Mouse (Mus musculus): ENCODE data around the gene Ank. TPM values are rescaled to one million over a fixed set of nuclear protein-coding genes. Genes with fewer than 3 reads are reported as not detected.

The Ank gene
- total RNA-seq, 2 experiments from 2014 or later, result 109 TPM

DNA sequence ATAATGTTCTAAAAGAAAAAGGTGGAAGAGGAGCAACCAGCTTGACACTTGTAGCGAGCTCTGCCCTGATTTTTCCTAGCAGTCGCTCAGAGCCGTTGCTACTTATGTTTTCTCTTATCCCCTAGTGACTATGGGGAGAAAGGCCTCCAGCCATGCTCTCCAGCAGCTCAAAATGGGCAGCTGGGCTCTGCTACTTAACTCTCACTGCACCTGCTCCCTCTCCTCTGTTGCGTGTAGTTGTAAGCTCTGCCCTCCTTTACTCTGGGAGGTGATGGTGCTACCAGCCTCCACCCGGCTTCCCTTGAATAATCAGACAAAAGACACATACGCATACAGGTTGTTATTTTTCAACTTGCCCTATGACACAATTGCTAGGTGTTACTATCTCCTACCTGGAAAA lies 101.9 kb downstream of the Ank start:
- DNase-seq, result no peak
- intact Hi-C loops (cut with DNase I), result no loop called here

DNA sequence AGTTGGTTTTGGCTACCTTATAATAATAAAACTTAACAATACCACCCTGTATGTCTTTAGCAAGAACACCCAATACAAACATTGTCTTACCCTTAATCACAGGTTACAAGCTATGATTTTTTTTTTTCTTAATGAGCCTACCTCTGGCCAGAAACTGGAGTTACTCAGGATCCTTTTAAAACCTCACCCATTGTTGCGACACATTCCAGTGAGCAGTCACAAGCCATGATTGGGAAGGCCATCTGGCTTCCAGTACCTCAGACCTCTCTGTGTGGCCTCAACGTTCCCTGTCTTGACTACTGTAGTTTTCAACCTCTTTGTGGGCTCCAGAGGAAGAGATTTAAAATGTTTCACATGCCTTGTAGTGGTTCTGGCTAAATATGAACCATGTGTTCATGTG lies 103.4 kb downstream of the Ank start:
- DNase-seq, result no peak
- intact Hi-C loops (cut with DNase I), result loop anchor here (10.0 kb wide), 1 partner anchor 85 kb away; no protein-coding TSS in a partner anchor

DNA sequence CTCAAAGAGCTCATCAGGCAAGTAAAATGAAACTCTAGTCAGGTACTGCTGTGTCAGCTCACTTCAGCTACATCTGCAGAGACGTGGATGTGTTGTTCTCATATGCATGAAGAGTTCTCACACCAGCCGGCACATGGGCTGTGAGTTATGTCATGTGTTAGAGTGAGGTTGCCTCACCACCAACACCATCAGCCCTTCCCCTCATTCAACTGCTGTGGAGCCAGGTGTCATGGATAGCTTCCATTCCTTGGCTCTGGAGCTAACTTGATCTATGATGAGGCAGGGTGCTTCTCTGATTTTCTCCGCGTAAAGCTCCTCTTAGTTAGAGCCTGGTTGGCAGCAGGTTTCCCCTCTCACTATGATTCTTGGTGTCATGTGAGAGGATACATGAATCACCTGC lies 103.9 kb downstream of the Ank start:
- no peak for DNase-seq
- intact Hi-C loops (cut with DNase I), result loop anchor here (10.0 kb wide), 1 partner anchor 86 kb away; no protein-coding TSS in a partner anchor

DNA sequence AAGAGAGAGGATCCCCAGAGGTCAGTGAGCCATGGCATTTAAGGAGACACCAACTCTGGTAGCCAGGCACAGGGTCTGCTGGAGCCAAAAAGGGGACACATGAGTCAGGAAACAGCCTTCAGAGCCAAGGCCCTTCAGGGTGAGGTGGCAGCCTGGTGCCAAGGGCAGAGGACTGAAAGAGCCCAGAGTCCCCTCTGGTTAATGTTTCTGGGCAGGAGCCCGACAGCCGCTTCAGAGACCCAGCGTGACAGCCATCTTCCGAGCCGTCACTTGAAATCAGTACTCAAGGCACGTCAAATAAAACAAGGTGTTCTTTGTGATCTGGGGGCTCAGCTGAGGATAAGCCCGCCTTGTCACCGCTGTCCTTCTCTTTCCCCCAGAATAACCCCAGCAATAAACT lies 104.7 kb downstream of the Ank start:
- peak; percentile 29 for DNase-seq

DNA sequence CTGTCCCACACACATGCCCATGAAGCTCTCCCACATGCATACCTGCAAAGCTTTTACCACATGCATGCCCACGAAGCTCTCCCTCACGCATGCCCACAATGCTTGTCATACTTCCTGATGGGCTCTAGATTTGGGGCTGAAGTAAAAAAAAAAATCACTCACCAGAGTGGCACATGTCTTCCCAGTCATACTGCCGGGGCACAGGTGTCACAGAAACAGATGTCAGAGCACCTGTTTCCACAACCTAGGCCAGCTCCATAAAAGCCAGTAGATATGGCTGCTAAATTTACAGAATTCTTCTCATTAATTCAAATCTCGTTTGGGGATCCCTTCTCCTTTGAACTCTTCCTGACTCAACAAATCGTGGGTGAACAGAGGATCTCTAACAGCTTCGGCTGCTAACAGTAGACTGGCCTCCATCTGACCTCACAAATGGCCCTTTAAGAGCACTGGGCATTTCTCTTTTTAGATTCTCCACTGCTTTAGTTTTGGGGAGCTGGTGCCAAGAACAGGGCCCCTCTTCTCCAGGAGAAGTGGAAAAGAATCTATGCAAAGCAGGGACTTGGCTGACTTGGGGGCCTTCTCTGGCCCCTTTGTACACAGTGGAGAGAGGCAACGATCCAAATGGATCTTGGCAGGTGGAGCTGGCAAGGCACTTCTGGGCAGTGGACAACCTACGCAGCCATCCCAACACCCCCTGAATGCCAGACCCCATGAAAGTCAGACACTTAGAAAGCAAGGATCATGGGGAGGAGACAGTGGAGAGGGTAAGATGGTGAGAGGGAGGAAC lies 108.7 kb downstream of the Ank start:
- peak; percentile 43 for DNase-seq
- intact Hi-C loops (cut with DNase I), result loop anchor here (10.0 kb wide), 1 partner anchor 90 kb away; no protein-coding TSS in a partner anchor

More for the DNA sequence above, 104.7 kb downstream of the Ank start:
- intact Hi-C loops (cut with DNase I), result loop anchor here (10.0 kb wide), 1 partner anchor 86 kb away; no protein-coding TSS in a partner anchor

DNA sequence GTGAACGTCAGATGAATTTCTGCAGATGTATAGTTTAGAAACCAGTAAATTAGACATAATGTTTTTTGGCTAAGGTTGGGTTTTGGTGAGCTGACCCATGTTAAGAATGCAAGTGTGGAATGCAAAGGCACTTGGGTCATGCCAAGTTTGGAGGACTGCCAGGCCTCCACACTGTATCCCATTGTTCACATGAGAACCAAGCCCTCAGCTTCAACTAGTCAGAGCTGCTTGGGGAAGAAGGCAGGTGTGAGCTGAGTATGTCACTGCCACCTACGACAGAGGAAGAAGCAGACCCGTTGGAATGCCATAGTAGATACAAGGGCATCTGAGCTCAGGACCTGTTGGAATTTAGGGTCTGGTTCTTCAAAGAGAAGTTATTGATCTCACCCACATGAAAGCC lies 109.5 kb downstream of the Ank start:
- DNase-seq, result peak; percentile 21
- intact Hi-C loops (cut with DNase I), result loop anchor here (10.0 kb wide), 1 partner anchor 91 kb away; no protein-coding TSS in a partner anchor

DNA sequence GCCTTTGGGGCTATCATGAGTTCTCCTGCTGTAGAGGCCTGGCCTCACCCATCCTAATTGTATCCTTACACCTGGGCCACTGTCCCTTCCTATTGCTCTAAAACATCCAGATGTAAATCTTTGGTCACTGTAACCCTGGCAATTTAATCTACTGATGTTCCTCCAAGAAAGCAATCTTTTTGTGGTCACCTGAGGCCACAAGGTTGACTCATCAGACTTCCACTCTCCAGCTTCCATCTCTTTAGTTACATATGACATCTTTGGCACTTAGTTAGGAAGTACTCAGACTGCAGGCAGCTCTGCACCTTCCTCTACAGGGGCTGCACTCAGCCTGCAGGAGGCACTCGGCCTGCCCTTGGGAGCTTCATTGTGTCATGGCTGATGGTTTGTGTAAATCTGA lies 110.4 kb downstream of the Ank start:
- intact Hi-C loops (cut with DNase I), result loop anchor here (10.0 kb wide), 1 partner anchor 92 kb away; no protein-coding TSS in a partner anchor
- DNase-seq, result no peak

DNA sequence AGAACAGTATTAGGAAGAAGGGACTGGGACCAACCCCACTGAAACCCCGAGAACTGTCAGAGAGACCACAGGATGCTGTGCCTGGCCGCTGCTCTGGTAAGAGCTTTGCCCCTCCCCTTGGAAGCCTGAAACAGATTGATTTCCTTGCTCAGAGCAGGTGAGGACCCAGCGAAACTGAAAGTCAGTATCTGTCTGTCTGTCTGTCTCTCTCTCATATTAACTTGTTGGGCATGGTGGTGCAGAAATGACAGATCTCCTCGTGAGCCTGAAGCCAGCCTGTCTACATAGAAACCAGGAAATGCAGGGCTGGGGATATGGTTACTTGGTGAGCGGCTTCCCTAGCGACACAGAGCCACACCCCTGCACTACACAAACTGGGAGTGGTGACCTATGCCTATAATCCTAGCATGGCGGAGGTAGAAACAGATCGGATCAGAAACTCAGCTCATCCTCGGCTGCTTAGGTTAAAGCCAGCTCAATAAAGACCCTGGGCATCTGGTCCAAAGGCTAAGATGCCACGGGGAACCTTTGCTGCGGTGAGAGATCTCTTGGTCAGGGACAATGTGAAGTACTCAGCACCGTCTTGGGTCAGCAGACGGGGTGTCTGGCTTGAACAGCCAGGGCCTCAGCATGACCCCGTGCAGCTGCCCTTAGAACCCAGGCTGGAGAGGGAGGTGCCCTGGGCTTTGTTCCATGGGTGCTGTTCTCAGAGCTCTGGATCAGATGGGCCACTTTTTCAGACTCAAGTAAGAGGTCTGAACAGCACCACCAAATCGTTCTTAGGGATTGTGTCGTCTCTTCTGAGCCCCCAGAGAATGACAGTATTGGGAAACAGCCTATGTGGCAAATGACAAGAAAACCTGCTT lies 111.7 kb downstream of the Ank start:
- intact Hi-C loops (cut with DNase I), result loop anchor here (10.0 kb wide), 1 partner anchor 93 kb away; no protein-coding TSS in a partner anchor
- no peak for DNase-seq

DNA sequence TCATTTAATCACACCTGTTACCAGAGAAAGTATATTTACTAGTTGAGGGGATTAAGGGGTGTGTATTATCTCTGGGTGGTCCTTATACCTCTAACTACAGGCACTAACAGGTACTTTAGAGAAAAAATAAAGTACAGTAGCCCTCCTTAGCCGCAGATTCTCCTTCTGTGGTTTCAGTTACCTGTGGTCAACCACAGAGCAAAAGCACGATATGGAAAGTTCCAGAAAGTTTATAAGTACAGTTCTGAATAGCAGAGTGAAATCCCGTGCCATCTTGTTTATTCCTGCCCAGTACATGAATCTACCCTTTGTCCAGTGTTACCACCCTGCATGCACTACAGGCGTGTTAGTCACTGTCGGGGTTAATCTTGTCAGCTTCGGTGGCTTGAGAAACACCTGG lies 112.4 kb downstream of the Ank start:
- no peak for DNase-seq
- intact Hi-C loops (cut with DNase I), result loop anchor here (10.0 kb wide), 1 partner anchor 94 kb away; no protein-coding TSS in a partner anchor

DNA sequence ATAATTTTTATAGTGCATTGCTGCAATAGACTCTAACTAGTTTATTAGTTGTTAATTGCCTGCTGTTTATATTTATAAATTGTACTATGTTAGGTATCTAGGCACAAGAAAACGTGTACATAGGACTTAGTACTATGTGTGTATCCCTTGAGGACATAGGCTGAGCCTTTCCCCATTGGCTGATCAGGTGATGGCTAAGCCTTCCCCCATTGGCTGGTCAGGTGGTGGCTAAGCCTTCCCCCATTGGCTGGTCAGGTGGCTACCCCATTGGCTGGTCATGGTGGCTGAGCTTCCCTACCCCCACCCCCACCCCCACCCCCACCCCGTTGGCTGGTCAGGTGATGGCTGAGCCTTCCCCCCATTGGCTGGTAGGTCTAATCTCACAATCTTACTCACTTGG lies 113.4 kb downstream of the Ank start:
- intact Hi-C loops (cut with DNase I), result loop anchor here (10.0 kb wide), 3 partner anchors 95 to 255 kb away; partner anchors contain the start of gene Ank
- no peak for DNase-seq

DNA sequence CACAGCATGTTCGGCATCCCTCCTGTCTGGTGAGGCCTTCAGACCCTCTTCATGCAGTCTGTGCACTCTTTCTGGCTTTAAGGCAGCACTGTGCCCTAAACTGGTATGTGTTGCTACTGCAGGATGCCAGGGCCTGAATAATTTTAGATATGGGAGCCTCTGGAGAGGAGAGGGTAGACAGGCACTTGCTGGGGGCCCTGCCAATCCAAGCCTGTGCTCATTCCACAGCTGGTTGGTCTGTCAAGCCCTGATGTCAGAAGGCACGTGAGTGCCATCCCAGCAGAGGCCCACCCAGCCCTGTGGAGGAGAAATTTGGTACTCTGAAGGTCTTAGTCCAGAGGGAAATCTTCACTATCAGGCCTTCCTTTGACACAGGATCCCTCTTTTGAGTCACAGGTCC lies 114.3 kb downstream of the Ank start:
- intact Hi-C loops (cut with DNase I), result loop anchor here (10.0 kb wide), 2 partner anchors 116 to 256 kb away; partner anchors contain the start of gene Ank

DNA sequence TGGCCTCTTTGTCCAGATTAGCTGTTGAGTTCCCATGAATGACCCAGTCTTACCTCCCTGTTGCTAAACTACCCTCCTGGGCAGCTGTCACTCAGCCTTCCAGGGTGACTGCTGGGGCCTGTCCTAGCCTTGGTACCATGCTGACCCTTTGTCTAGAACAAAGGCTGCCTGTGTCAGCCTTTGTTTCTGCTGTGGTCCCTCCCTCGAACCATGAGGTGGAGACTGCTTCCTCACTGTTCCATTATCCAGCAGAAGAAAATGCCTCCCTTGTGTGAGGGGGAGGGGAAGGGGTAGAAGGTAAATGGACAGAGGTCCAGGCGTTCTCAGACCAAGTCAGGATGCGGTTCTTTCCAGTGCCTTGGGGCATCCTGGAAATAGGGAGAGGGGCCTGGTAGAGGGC lies 115.2 kb downstream of the Ank start:
- DNase-seq, result no peak
- intact Hi-C loops (cut with DNase I), result loop anchor here (10.0 kb wide), 2 partner anchors 117 to 257 kb away; partner anchors contain the start of gene Ank

More for the DNA sequence above, 114.3 kb downstream of the Ank start:
- DNase-seq, result no peak

DNA sequence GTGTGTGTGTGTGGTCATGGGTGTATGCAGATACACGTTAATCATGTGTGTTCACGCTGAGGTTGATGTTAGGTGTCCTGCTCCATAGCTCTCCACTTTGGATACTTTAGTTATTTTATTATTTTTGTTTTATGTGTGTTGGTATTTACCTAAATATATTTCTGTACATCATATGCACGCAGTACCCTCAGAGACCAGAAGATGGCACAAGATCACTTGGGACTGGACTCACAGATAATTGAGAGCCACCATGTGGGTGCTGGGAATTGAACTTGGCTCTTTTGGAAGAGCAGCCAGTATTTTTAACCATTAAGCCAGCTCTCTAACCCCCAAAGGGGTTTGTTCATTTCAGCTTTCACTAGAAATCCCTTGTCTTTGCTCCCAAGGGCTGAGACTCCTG lies 116.0 kb downstream of the Ank start:
- intact Hi-C loops (cut with DNase I), result loop anchor here (10.0 kb wide), 2 partner anchors 118 to 258 kb away; partner anchors contain the start of gene Ank

DNA sequence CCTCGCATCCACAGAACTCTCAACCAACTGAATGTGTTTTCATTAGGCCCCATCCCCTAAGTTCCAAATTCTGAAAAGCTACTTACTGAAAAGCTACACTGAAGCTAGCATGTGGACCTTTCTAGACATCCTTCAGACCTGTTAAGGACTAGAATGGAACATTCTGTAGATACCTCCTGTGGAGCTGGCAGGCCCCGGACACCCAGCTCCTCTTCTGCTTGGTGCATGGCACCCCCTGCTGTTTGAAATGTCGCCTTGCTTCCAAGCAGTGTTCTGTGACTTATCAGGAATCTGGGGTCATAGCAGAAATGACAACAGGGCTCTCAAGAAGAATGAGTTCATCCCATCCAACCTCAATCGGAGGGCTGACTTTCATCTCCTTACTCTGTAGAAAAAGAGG lies 116.6 kb downstream of the Ank start:
- peak; percentile 39 for DNase-seq
- intact Hi-C loops (cut with DNase I), result loop anchor here (10.0 kb wide), 2 partner anchors 118 to 258 kb away; partner anchors contain the start of gene Ank

More for the DNA sequence above, 116.0 kb downstream of the Ank start:
- no peak for DNase-seq

DNA sequence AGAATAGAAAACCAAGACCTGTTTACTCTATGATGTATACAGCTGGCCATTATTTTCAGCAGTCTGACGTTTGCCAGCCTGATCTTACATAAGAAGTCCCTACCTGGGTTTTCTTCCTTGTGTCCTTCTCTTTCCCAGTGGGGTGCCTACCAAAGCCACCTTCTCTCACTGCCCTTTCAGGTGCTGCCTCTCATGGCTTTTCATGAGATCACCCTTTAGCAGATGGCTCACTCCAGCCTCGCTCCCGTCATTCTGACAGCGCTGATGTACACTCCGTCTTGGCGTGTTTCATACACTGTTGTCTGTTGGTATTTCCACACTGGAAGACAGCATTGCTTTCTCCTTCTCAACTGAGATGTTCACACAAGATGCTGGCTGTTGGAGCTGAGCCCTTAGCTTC lies 117.1 kb downstream of the Ank start:
- intact Hi-C loops (cut with DNase I), result loop anchor here (10.0 kb wide), 2 partner anchors 119 to 259 kb away; partner anchors contain the start of gene Ank
- no peak for DNase-seq

DNA sequence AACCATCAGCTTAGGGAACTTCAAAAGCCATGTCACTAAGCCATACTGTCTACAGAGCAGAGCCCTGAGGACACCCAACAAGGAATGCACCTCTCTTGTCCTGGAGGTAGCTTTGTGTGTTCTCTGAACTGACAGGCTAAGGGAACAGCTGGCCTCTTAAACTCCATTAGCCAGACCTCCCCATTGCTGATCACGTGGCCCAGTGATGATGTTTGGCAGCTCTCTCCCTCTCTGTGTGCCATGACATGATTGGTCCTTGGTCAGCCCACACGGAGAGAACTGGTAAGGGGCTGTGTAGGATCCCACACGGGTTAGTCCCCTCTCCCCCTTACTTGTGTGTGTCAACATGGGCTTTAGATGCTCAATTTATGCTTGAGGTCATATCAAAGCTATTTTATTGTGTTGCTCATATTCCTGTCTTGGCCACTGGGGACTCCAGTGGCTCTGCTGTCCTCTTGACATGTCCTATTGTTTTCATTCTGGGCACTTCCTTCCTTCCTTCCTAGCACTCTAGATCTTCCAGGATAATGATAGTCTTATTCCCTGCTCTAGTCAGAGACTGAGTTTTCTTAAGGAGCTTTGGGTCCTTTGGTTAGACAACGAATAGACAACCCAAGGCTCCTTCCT lies 119.1 kb downstream of the Ank start:
- DNase-seq, result no peak
- intact Hi-C loops (cut with DNase I), result loop anchor here (10.0 kb wide), 2 partner anchors 121 to 261 kb away; partner anchors contain the start of gene Ank

DNA sequence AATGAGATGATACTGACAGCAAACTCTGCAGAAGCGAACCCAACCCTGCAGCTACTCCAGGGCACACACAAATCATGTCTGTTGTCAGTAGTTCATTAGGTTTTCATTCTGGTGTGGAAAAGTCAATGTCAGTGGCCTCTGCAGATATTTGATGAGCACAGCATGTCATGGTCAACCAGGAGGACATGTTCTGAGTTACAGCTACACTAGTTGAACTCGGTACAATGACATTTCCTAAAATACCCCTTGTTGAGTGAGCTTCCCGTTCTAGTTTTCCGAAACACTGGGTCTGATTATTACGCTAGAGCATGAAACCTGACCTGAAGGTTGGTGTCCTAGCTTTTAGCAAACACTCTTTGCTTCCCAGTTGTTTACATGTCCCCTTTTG lies 119.6 kb downstream of the Ank start:
- intact Hi-C loops (cut with DNase I), result loop anchor here (10.0 kb wide), 2 partner anchors 121 to 261 kb away; partner anchors contain the start of gene Ank
- DNase-seq, result no peak

DNA sequence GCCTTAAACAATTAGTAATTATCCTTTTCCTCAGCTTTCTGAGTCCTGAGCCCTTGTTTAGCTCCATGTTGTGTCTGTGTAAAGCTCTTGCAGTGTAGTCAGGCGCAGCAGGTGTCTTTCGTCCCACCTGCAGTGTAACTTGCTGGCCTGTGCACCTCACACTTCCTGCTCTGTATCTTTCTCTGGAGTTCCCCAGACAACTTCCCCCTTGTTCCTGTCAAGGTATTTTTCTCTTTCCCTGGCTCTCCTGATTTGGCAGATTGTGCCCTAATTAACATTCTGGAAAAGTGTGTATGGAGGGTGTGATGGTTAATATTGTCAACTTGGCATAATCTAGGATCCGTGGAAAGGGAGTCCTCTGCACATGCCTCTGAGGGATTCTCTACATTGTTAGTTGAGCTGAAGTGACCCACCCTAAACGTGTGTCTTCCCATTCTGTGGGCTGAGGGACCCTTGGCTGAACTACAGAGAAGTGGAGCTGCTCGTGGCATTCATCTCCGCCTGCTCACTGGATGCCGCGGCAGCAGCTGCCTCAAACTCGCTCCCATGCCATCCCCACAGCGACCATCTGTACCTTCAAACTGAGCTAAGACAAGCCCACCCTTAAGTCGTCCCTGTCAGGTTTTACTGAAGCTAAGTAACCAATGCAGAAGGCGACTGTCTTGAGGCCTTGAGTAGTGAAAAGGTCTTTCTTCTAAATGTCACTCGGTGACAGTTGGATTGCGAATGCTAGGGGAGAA lies 121.8 kb downstream of the Ank start:
- peak; percentile 22 for DNase-seq
- intact Hi-C loops (cut with DNase I), result loop anchor here (10.0 kb wide), 2 partner anchors 123 to 263 kb away; partner anchors contain the start of gene Ank

DNA sequence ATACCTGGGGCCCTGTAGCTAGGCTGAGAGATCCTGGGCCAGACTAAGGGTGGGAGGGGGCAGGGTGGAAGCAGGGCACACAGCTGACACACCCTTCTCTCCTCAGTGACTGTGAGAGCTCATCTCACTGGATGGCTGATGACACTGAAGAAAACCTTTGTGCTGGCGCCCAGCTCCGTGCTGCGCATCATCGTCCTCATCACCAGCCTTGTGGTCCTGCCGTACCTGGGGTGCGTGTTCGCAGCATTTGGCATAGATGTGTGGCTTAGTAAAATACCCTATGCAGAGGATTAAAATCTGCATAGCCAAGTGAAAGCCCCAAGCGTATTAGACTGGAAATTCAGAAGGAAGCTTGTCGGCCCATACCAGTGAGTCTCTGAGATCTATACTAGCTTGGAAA lies 124.3 kb downstream of the Ank start:
- DNase-seq, result no peak
- intact Hi-C loops (cut with DNase I), result no loop called here

Measured in left cerebral cortex, postnatal 4 days (tissue).